Mouse (Mus musculus): Measurements from ENCODE around the gene Olfr807. TPM values are rescaled to one million over a fixed set of nuclear protein-coding genes. Genes with fewer than 3 reads are reported as not detected.

Gene Olfr807
- polyA plus RNA-seq, 1 experiment from 2014 or later: not detected

Small RNA genes within 50 kb of the gene (microRNA-seq; reads per million reads assigned to microRNA genes)
- gene Gm24485 (ENCODE audit: borderline number of aligned reads): not detected

Other genes with a start within 250 kb of the Olfr807 start
- gene Olfr791, start 236.0 kb downstream of the Olfr807 start, polyA plus RNA-seq (2014; fragmentation: Nextera tagmentation; extraction: Ambion mirVana): not detected in 2 replicates
- gene Olfr792, start 218.6 kb downstream of the Olfr807 start, polyA plus RNA-seq (2014; fragmentation: Nextera tagmentation; extraction: Ambion mirVana): not detected in 2 replicates
- gene Olfr794, start 190.1 kb downstream of the Olfr807 start, polyA plus RNA-seq (2014; fragmentation: Nextera tagmentation; extraction: Ambion mirVana): not detected in 2 replicates
- not detected in 2 replicates for gene Olfr796, start 145.2 kb downstream of the Olfr807 start, polyA plus RNA-seq (2014; fragmentation: Nextera tagmentation; extraction: Ambion mirVana)
- not detected in 2 replicates for gene Olfr798, start 129.9 kb downstream of the Olfr807 start, polyA plus RNA-seq (2014; fragmentation: Nextera tagmentation; extraction: Ambion mirVana)
- not detected in 2 replicates for gene Olfr799, start 120.3 kb downstream of the Olfr807 start, polyA plus RNA-seq (2014; fragmentation: Nextera tagmentation; extraction: Ambion mirVana)
- not detected in 2 replicates for gene Olfr800, start 100.1 kb downstream of the Olfr807 start, polyA plus RNA-seq (2014; fragmentation: Nextera tagmentation; extraction: Ambion mirVana)
- not detected in 2 replicates for gene Olfr801, start 83.9 kb downstream of the Olfr807 start, polyA plus RNA-seq (2014; fragmentation: Nextera tagmentation; extraction: Ambion mirVana)
- gene Olfr802, start 69.6 kb downstream of the Olfr807 start, polyA plus RNA-seq (2014; fragmentation: Nextera tagmentation; extraction: Ambion mirVana): not detected in 2 replicates
- not detected in 2 replicates for gene Olfr803, start 63.5 kb downstream of the Olfr807 start, polyA plus RNA-seq (2014; fragmentation: Nextera tagmentation; extraction: Ambion mirVana)
- not detected in 2 replicates for gene Olfr804, start 54.6 kb downstream of the Olfr807 start, polyA plus RNA-seq (2014; fragmentation: Nextera tagmentation; extraction: Ambion mirVana)
- not detected in 2 replicates for gene Olfr805, start 28.4 kb downstream of the Olfr807 start, polyA plus RNA-seq (2014; fragmentation: Nextera tagmentation; extraction: Ambion mirVana)
- not detected in 2 replicates for gene Olfr806, start 15.9 kb downstream of the Olfr807 start, polyA plus RNA-seq (2014; fragmentation: Nextera tagmentation; extraction: Ambion mirVana)
- gene Olfr808, start 7.7 kb upstream of the Olfr807 start, polyA plus RNA-seq (2014; fragmentation: Nextera tagmentation; extraction: Ambion mirVana): not detected in 2 replicates
- gene Olfr809, start 16.8 kb upstream of the Olfr807 start, polyA plus RNA-seq (2014; fragmentation: Nextera tagmentation; extraction: Ambion mirVana): not detected in 2 replicates
- 0.07 and 0.22 TPM in 2 replicates for gene Olfr810, start 37.1 kb upstream of the Olfr807 start, polyA plus RNA-seq (2014; fragmentation: Nextera tagmentation; extraction: Ambion mirVana)
- not detected in 2 replicates for gene Olfr811, start 46.6 kb upstream of the Olfr807 start, polyA plus RNA-seq (2014; fragmentation: Nextera tagmentation; extraction: Ambion mirVana)
- gene Olfr812, start 88.3 kb upstream of the Olfr807 start, polyA plus RNA-seq (2014; fragmentation: Nextera tagmentation; extraction: Ambion mirVana): 0.16 and 0.21 TPM in 2 replicates
- gene Olfr813, start 97.6 kb upstream of the Olfr807 start, polyA plus RNA-seq (2014; fragmentation: Nextera tagmentation; extraction: Ambion mirVana): not detected in 2 replicates
- not detected in 2 replicates for gene Olfr814, start 122.1 kb upstream of the Olfr807 start, polyA plus RNA-seq (2014; fragmentation: Nextera tagmentation; extraction: Ambion mirVana)
- not detected in 2 replicates for gene Olfr815, start 148.1 kb upstream of the Olfr807 start, polyA plus RNA-seq (2014; fragmentation: Nextera tagmentation; extraction: Ambion mirVana)
- 0.09 and 0.11 TPM in 2 replicates for gene Olfr816, start 157.8 kb upstream of the Olfr807 start, polyA plus RNA-seq (2014; fragmentation: Nextera tagmentation; extraction: Ambion mirVana)
- gene Olfr818, start 191.3 kb upstream of the Olfr807 start, polyA plus RNA-seq (2014; fragmentation: Nextera tagmentation; extraction: Ambion mirVana): not detected in 2 replicates
- not detected in 2 replicates for gene Olfr819, start 209.5 kb upstream of the Olfr807 start, polyA plus RNA-seq (2014; fragmentation: Nextera tagmentation; extraction: Ambion mirVana)
- not detected in 2 replicates for gene Olfr247, start 218.3 kb upstream of the Olfr807 start, polyA plus RNA-seq (2014; fragmentation: Nextera tagmentation; extraction: Ambion mirVana)
- gene Gm10310, start 227.3 kb upstream of the Olfr807 start, polyA plus RNA-seq (2014; fragmentation: Nextera tagmentation; extraction: Ambion mirVana): not detected in 2 replicates